Comparison of ENCODE assay signal across 25 mouse cellular contexts in the genomic region with DNA sequence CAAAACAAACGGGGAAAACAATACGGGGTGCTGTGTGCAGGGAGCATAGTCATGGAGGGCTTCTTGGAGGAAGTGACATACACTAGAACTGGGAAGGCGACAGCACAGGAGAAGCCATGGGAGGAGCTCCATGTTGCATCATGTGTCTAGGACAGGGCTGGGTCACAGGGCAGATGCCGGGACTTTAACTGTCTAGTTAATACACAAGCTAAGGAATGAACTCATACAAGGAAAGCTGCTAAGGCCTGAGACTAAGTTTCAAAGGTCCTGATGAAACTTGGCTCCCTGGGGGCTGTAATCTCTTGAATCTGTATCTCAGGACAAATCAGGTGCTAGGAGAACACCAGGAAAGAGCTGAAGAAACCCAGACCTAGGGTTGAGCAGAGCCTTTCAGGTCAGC. TPM values are rescaled to one million over a fixed set of nuclear protein-coding genes. Genes with fewer than 3 reads are reported as not detected.
DNase-seq lines count a peak whose midpoint lies in the region; ATAC-seq and TF ChIP-seq lines count a peak whose summit lies in the region.
"Had no signal": no experiment of that assay in that cellular context is flagged by ENCODE, and none has a peak within 500 bp of the region (broad histone marks: within the 10 kb centered on the region; RNA-seq: fewer than 3 reads in every experiment).

No protein-coding gene starts in this region.

- intact Hi-C loops in heart, postnatal 25 days (cut with DNase I) = loop anchor here (10.0 kb wide), 1 partner anchor 312 kb away; the partner anchor contains the start of gene Ptpn4

- H3K4me3 ChIP-seq in kidney, embryonic 15.5 days (replicated peaks) = no peak overlapping the region
- no peak overlapping the region for H3K4me3 ChIP-seq in midbrain, embryonic 11.5 days (ENCODE audit: low read depth, low read length)
- no peak overlapping the region for H3K4me3 ChIP-seq in midbrain, postnatal 0 days (ENCODE audit: low read depth, low read length)
- H3K4me3 ChIP-seq: hindbrain, embryonic 13.5 days; left cerebral cortex, adult 2 months; limb, embryonic 10.5 days; midbrain, embryonic 10.5 days; neural tube, embryonic 12.5 days had no signal

- WGBS in kidney, embryonic 15.5 days = 80% methylated on average over 4 of the region's 4 CpGs
- 78% methylated on average over 4 of the region's 4 CpGs for WGBS in midbrain, embryonic 11.5 days
- 94% methylated on average over 4 of the region's 4 CpGs for WGBS in midbrain, postnatal 0 days

- no peak overlapping the region for H3K9ac ChIP-seq in kidney, embryonic 15.5 days
- no peak overlapping the region for H3K9ac ChIP-seq in midbrain, embryonic 11.5 days (ENCODE audit: low read length)
- no peak overlapping the region for H3K9ac ChIP-seq in midbrain, postnatal 0 days (replicated peaks; ENCODE audit: low read length, poor library complexity, severe bottlenecking)
- H3K9ac ChIP-seq: forebrain, postnatal 0 days; hindbrain, embryonic 13.5 days; liver, embryonic 14.5 days; neural tube, embryonic 12.5 days had no signal

- no peak overlapping the region for H3K4me2 ChIP-seq in kidney, embryonic 15.5 days
- no peak overlapping the region for H3K4me2 ChIP-seq in midbrain, embryonic 11.5 days
- no peak overlapping the region for H3K4me2 ChIP-seq in midbrain, postnatal 0 days (ENCODE audit: low read depth, low read length, poor library complexity, severe bottlenecking)
- H3K4me2 ChIP-seq: heart, embryonic 11.5 days; hindbrain, embryonic 13.5 days; neural tube, embryonic 12.5 days had no signal

- no peak for TF ChIP-seq CTCF in midbrain, postnatal 0 days (IDR thresholded peaks at IDR 0.05)

- DNase-seq in kidney, adult 11 months = peak; percentile 91
- peak; percentile 62 for DNase-seq in midbrain, embryonic 11.5 days (ENCODE audit: low spot score, missing footprints)
- no peak for DNase-seq in midbrain, postnatal 0 days (ENCODE audit: low spot score)
- peak; percentile 71 to 89 for DNase-seq in kidney, postnatal 25 days
- DNase-seq in heart, postnatal 25 days (ENCODE audit: low spot score) = no peak
- DNase-seq in c-Kit-positive CD71-positive TER-119-positive erythroid progenitor cells, embryonic 14.5 days (ENCODE audit: low spot score) = no peak
- no peak for DNase-seq in right cerebral cortex, postnatal 36 days (ENCODE audit: low spot score in 2 of 2)
- DNase-seq: adrenal gland, postnatal 25 days; cerebellum, adult 11-12 months; cerebellum, postnatal 25 days; embryo, embryonic 11 days; forebrain, postnatal 0 days; heart, postnatal 10 days; layer of hippocampus, adult 9-11 months; lung, postnatal 4 days; thymus, postnatal 4 days had no signal

- no peak for ATAC-seq in kidney, embryonic 15.5 days (replicated peaks; ENCODE audit: low FRiP score)
- ATAC-seq in midbrain, embryonic 11.5 days (ENCODE audit: low FRiP score) = no peak
- no peak for ATAC-seq in midbrain, postnatal 0 days (ENCODE audit: low FRiP score)
- ATAC-seq: CD4-positive, CD25-positive, alpha-beta regulatory T cell, adult 4 months; forebrain, postnatal 0 days had no signal

- no peak overlapping the region for H3K27ac ChIP-seq in kidney, embryonic 15.5 days
- no peak overlapping the region for H3K27ac ChIP-seq in midbrain, embryonic 11.5 days (ENCODE audit: low read depth, low read length)
- H3K27ac ChIP-seq in midbrain, postnatal 0 days (ENCODE audit: low read depth, low read length) = no peak overlapping the region
- H3K27ac ChIP-seq: hindbrain, embryonic 13.5 days; left cerebral cortex, adult 2 months; limb, embryonic 10.5 days; liver, embryonic 14.5 days; midbrain, embryonic 10.5 days; neural tube, embryonic 12.5 days had no signal

- H3K9me3 ChIP-seq in kidney, embryonic 15.5 days (replicated peaks) = peaks cover 9% of the 10 kb centered on the region; the same call in 1 of the 2 replicates
- peaks cover 5% of the 10 kb centered on the region; the same call in 1 of the 2 replicates for H3K9me3 ChIP-seq in midbrain, embryonic 11.5 days (ENCODE audit: control insufficient read depth, low read length)
- no peaks in the 10 kb centered on the region for H3K9me3 ChIP-seq in midbrain, postnatal 0 days (ENCODE audit: low read length)
- H3K9me3 ChIP-seq: hindbrain, embryonic 13.5 days had no signal

- no peaks in the 10 kb centered on the region for H3K27me3 ChIP-seq in kidney, embryonic 15.5 days
- H3K27me3 ChIP-seq in midbrain, embryonic 11.5 days (ENCODE audit: control insufficient read depth, insufficient read depth, low read length) = no peaks in the 10 kb centered on the region
- no peaks in the 10 kb centered on the region for H3K27me3 ChIP-seq in midbrain, postnatal 0 days (ENCODE audit: insufficient read depth, low read length)
- H3K27me3 ChIP-seq: hindbrain, embryonic 13.5 days; neural tube, embryonic 12.5 days had no signal

- H3K36me3 ChIP-seq in kidney, embryonic 15.5 days = peaks cover 13% of the 10 kb centered on the region
- peaks cover 6% of the 10 kb centered on the region; the same call in 1 of the 2 replicates for H3K36me3 ChIP-seq in midbrain, embryonic 11.5 days (ENCODE audit: control insufficient read depth, insufficient read depth, low read length)
- 0 out of 2 replicates have a peak, but pooled peaks cover 4% of the 10 kb centered on the region for H3K36me3 ChIP-seq in midbrain, postnatal 0 days (ENCODE audit: insufficient read depth, low read length)

- peaks cover 30% of the 10 kb centered on the region for H3K4me1 ChIP-seq in kidney, embryonic 15.5 days
- peaks cover 13% of the 10 kb centered on the region for H3K4me1 ChIP-seq in midbrain, embryonic 11.5 days (ENCODE audit: control insufficient read depth, insufficient read depth, low read length)
- peaks cover 12% of the 10 kb centered on the region; the same call in 1 of the 2 replicates for H3K4me1 ChIP-seq in midbrain, postnatal 0 days (ENCODE audit: insufficient read depth, low read length)

RNA-seq across cellular contexts. Expression of gene Tmem185b, which starts 3.2 kb away (rescaled TPM):
- 29.8 and 31.4 TPM in 2 replicates for polyA plus RNA-seq in kidney, embryonic 15.5 days (2015; fragmentation: Nextera tagmentation; extraction: Ambion mirVana)
- 22.2 and 23.6 TPM in 2 replicates for polyA plus RNA-seq in midbrain, embryonic 11.5 days (2014; fragmentation: Nextera tagmentation; extraction: Ambion mirVana)
- total RNA-seq in midbrain, postnatal 0 days (2014; rRNA removed) = 20.9 and 22.7 TPM in 2 replicates
- polyA plus RNA-seq in midbrain, postnatal 0 days (2015; fragmentation: Nextera tagmentation; extraction: Ambion mirVana) = 12.6 and 13.8 TPM in 2 replicates
- 10 to 100 TPM; 15.2 to 16.4 TPM for total RNA-seq in heart, postnatal 25 days (2021)

RNA-seq across cellular contexts. Expression of gene Ralb, which starts 18.1 kb away (rescaled TPM):
- 151 and 155 TPM in 2 replicates for polyA plus RNA-seq in kidney, embryonic 15.5 days (2015; fragmentation: Nextera tagmentation; extraction: Ambion mirVana)
- polyA plus RNA-seq in midbrain, embryonic 11.5 days (2014; fragmentation: Nextera tagmentation; extraction: Ambion mirVana) = 73.7 and 75.2 TPM in 2 replicates
- total RNA-seq in midbrain, postnatal 0 days (2014; rRNA removed) = 38.1 and 41.9 TPM in 2 replicates
- polyA plus RNA-seq in midbrain, postnatal 0 days (2015; fragmentation: Nextera tagmentation; extraction: Ambion mirVana) = 63.2 and 65.1 TPM in 2 replicates
- 10 to 100 TPM; 31.3 to 33.6 TPM for total RNA-seq in heart, postnatal 25 days (2021)

Comparison
In these comparisons a context has a peak if more than half of its experiments do, and no peak if none do; other contexts are left out.
1. DNase-seq: peak in kidney, adult 11 months (single experiment), midbrain, embryonic 11.5 days (single experiment) and kidney, postnatal 25 days (2 of 2); none in midbrain, postnatal 0 days (single experiment), heart, postnatal 25 days (single experiment), c-Kit-positive CD71-positive TER-119-positive erythroid progenitor cells, embryonic 14.5 days (single experiment) and right cerebral cortex, postnatal 36 days (0 of 2).